Mouse (Mus musculus) lung, embryonic 15.5 days (tissue): ENCODE data around the gene Lrrtm3. TPM values are rescaled to one million over a fixed set of nuclear protein-coding genes. Genes with fewer than 3 reads are reported as not detected.
A peak's percentile ranks its signal among the peaks of the same experiment; 100 is the strongest.

Experiments
- ATAC-seq: fragments of 200-750 bp; cut with Nextera tagmentation; 2 replicates; pipeline ENCODE4 v1.8.0; 2017; ENCODE audit warnings: moderate number of reproducible peaks, borderline replicate concordance; ENCODE audit not compliant: low FRiP score, low TSS enrichment; ENCODE audit errors: extremely low read depth
- H3K27ac ChIP-seq: fragments of 300-500 bp; sonication (generic); 2 replicates; pipeline ENCODE4 v1.5.1; 2015; ENCODE audit warnings: moderate library complexity, mild to moderate bottlenecking, inconsistent platforms
- H3K27me3 ChIP-seq: fragments of 300-500 bp; sonication (generic); 2 replicates; pipeline ENCODE4 v1.6.1; 2015; ENCODE audit warnings: inconsistent platforms
- H3K36me3 ChIP-seq: fragments of 300-500 bp; sonication (generic); 2 replicates; pipeline ENCODE4 v1.6.1; 2015; ENCODE audit warnings: inconsistent platforms
- H3K4me1 ChIP-seq: fragments of 300-500 bp; sonication (generic); 2 replicates; pipeline ENCODE4 v1.6.1; 2015; ENCODE audit warnings: inconsistent platforms
- H3K4me2 ChIP-seq: fragments of 300-500 bp; sonication (generic); 2 replicates; pipeline ENCODE4 v1.6.1; 2015; ENCODE audit warnings: inconsistent platforms, mild to moderate bottlenecking, moderate library complexity
- H3K4me3 ChIP-seq: fragments of 300-500 bp; sonication (generic); 2 replicates; pipeline ENCODE4 v1.5.1; 2015; ENCODE audit warnings: mild to moderate bottlenecking, inconsistent platforms
- H3K9ac ChIP-seq: fragments of 300-500 bp; sonication (generic); 2 replicates; pipeline ENCODE4 v1.6.1; 2015; ENCODE audit warnings: inconsistent platforms
- H3K9me3 ChIP-seq: fragments of 300-500 bp; sonication (generic); 2 replicates; pipeline ENCODE4 v1.6.1; 2016; ENCODE audit warnings: inconsistent platforms
- WGBS: fragments of 180-500 bp; shearing (Covaris S2); methylation state at CpG from one replicate; pipeline ENCODE4 v1.1.7; 2015; 5-methylcytosine and 5-hydroxymethylcytosine counted together
- polyA plus RNA-seq: library from polyadenylated mRNA; unstranded; fragments of >200 nt; fragmentation: Nextera tagmentation; extraction: Ambion mirVana; gene quantifications from 2 replicates; pipeline ENCODE4 v1.2.1, GENCODE M21; 2015

The Lrrtm3 gene
- 1.8 and 3.1 TPM in 2 replicates for polyA plus RNA-seq

DNA sequence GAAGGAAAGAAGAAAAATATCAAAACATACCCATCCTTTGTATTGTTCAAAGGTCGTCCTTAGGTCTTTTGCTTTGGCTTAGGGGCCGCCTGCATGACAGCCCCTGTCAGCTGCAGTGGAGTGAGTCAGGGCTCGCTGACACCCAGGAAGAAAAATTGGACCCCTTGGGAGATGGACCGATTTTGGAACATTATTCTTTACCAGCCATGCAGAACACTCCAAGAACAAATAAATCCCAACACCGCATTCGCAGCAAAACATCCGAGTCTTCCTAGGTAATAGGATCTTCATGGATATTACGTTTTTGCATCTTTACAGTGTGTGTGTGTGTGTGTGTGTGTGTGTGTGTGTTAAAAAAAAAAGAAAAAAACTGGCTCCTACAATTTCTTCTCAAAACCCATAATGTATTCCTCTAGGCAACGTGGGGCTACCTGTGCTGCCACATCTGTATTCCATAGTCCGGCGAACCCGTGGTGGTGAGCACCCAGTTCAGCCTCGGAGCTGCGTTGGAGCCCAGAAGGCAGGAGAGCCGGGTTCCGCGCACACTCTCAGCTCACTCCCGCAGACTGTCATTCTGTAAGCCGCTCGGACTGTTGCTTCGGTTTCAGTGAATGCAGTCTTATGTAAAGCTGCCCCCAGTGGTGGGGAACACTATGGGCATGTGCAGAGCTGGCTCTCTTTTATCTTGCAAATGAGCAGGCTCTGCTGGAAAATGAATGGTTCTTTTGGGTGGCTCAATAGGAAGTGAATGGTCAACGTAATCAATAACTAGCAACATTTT is at the start of gene Lrrtm3:
Gene Lrrtm3 (minus strand): TSS at position 598 of the 781 bp plus-strand sequence.
- Histone ChIP-seq H3K4me2 (peak within 1 kb of the TSS; percentile 63), H3K27ac (no peak within 1 kb of the TSS), H3K9ac (peak within 1 kb of the TSS; percentile 32; the same call in 1 of the 2 replicates), H3K4me1 (peaks cover 12% of the 10 kb centered on the region), H3K27me3 (peaks cover 30% of the 10 kb centered on the region), H3K36me3 (no peaks in the 10 kb centered on the region), H3K4me3 (peak within 1 kb of the TSS; percentile 34), H3K9me3 (no peaks in the 10 kb centered on the region)
- peak; percentile 74; the same call in 1 of the 2 replicates for ATAC-seq
- WGBS, result 2% methylated on average over 22 of the region's 22 CpGs

DNA sequence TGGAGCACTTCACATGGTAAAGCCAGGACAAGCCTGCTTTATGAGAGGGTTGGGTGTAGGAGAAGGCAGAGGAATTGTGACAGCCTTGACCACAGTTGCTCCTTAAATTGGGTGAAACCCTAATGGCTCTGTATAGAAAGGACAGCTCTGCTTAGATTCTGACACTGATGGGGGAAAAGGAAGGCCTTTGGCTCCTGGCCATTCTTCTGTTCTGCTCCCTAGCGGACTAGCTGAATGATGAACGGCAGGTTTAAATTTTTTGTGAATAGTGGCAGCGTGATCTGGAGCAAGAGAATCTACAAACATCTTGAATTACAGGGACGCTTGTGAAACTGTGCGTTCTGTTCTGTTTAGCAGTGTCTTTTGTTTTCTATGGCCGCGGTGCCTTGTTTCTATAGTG is 45.4 kb upstream of the Lrrtm3 start:
- Histone ChIP-seq H3K27ac (no peak overlapping the region), H3K4me2 (no peak overlapping the region), H3K27me3 (no peaks in the 10 kb centered on the region), H3K36me3 (no peaks in the 10 kb centered on the region), H3K4me3 (no peak overlapping the region), H3K9me3 (no peaks in the 10 kb centered on the region), H3K4me1 (no peaks in the 10 kb centered on the region), H3K9ac (no peak overlapping the region)
- ATAC-seq, result no peak
- 62% methylated on average over 7 of the region's 7 CpGs for WGBS

DNA sequence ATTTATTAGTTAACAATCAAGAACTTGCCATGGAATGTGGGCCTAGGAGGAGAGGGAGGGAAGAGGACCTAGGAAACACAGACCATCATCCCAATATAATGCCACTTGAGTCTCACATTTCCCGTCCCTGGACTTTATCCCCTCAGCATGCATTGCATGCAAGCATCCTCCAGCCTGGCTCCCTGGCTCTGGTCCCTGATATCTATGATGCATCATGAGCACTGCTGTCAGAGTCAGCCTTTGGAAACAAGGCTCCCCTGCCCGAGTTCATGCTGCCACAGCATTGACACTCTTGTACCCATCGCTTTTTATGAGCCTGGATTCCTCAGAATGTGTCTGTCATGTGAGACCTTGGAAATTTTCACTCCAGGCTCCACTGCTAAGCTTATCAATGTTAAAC is 43.4 kb upstream of the Lrrtm3 start:
- ATAC-seq, result no peak
- Histone ChIP-seq H3K27me3 (no peaks in the 10 kb centered on the region), H3K4me2 (no peak overlapping the region), H3K9ac (no peak overlapping the region), H3K27ac (no peak overlapping the region), H3K36me3 (no peaks in the 10 kb centered on the region), H3K4me1 (no peaks in the 10 kb centered on the region), H3K4me3 (no peak overlapping the region), H3K9me3 (no peaks in the 10 kb centered on the region)
- 70% methylated on average over 3 of the region's 3 CpGs for WGBS

GRCm38 (mm10) chr10:64130397-64131150 is 40.5 kb upstream of the Lrrtm3 start:
- H3K4me3 ChIP-seq, result no peak overlapping the region
- H3K9me3 ChIP-seq, result no peaks in the 10 kb centered on the region
- no peaks in the 10 kb centered on the region for H3K4me1 ChIP-seq
- H3K27me3 ChIP-seq, result no peaks in the 10 kb centered on the region
- no peak overlapping the region for H3K27ac ChIP-seq
- no peak overlapping the region for H3K9ac ChIP-seq
- no peak overlapping the region for H3K4me2 ChIP-seq
- H3K36me3 ChIP-seq, result no peaks in the 10 kb centered on the region
- ATAC-seq, result no peak
- 84% methylated on average over 15 of the region's 15 CpGs for WGBS

GRCm38 (mm10) chr10:64118833-64119232 is 28.8 kb upstream of the Lrrtm3 start:
- Histone ChIP-seq H3K4me1 (no peaks in the 10 kb centered on the region), H3K9ac (no peak overlapping the region), H3K9me3 (no peaks in the 10 kb centered on the region), H3K27me3 (no peaks in the 10 kb centered on the region), H3K27ac (no peak overlapping the region), H3K36me3 (no peaks in the 10 kb centered on the region), H3K4me3 (no peak overlapping the region), H3K4me2 (no peak overlapping the region)
- WGBS, result 59% methylated on average over 3 of the region's 3 CpGs
- no peak for ATAC-seq

GRCm38 (mm10) chr10:64115246-64115645 is 25.2 kb upstream of the Lrrtm3 start:
- H3K4me1 ChIP-seq, result no peaks in the 10 kb centered on the region
- WGBS, result 91% methylated on average over 11 of the region's 11 CpGs
- no peak overlapping the region for H3K4me3 ChIP-seq
- H3K27ac ChIP-seq, result no peak overlapping the region
- no peaks in the 10 kb centered on the region for H3K27me3 ChIP-seq
- no peak for ATAC-seq
- no peak overlapping the region for H3K9ac ChIP-seq
- H3K4me2 ChIP-seq, result no peak overlapping the region
- no peaks in the 10 kb centered on the region for H3K9me3 ChIP-seq
- H3K36me3 ChIP-seq, result no peaks in the 10 kb centered on the region

- Histone ChIP-seq H3K4me1 (no peaks in the 10 kb centered on the region), H3K27me3 (no peaks in the 10 kb centered on the region), H3K4me3 (no peak overlapping the region), H3K9me3 (no peaks in the 10 kb centered on the region), H3K36me3 (no peaks in the 10 kb centered on the region), H3K9ac (no peak overlapping the region), H3K27ac (no peak overlapping the region), H3K4me2 (no peak overlapping the region)
- ATAC-seq, result no peak
- 87% methylated on average over 1 of the region's 1 CpGs for WGBS
Observed at GRCm38 (mm10) chr10:64096532-64096931, 6.5 kb upstream of the Lrrtm3 start.

- no peak for ATAC-seq
- peaks cover 32% of the 10 kb centered on the region for H3K27me3 ChIP-seq
- peak overlapping the region; percentile 13; the same call in 1 of the 2 replicates for H3K4me2 ChIP-seq
- 25% methylated on average over 19 of the region's 19 CpGs for WGBS
- H3K27ac ChIP-seq, result no peak overlapping the region
- H3K36me3 ChIP-seq, result no peaks in the 10 kb centered on the region
- peaks cover 12% of the 10 kb centered on the region for H3K4me1 ChIP-seq
- H3K9ac ChIP-seq, result no peak overlapping the region
- no peak overlapping the region for H3K4me3 ChIP-seq
- no peaks in the 10 kb centered on the region for H3K9me3 ChIP-seq
Observed at GRCm38 (mm10) chr10:64088774-64089460, 1.2 kb downstream of the Lrrtm3 start.

GRCm38 (mm10) chr10:64087936-64088773 is 1.9 kb downstream of the Lrrtm3 start:
- peak overlapping the region; percentile 65 for H3K4me2 ChIP-seq
- H3K4me1 ChIP-seq, result peaks cover 12% of the 10 kb centered on the region
- H3K27me3 ChIP-seq, result peaks cover 32% of the 10 kb centered on the region
- H3K4me3 ChIP-seq, result peak overlapping the region; percentile 33
- no peak overlapping the region for H3K27ac ChIP-seq
- ATAC-seq, result no peak; the same call in 1 of the 2 replicates
- no peaks in the 10 kb centered on the region for H3K9me3 ChIP-seq
- no peak overlapping the region for H3K9ac ChIP-seq
- WGBS, result 7% methylated on average over 26 of the region's 26 CpGs
- no peaks in the 10 kb centered on the region for H3K36me3 ChIP-seq

- WGBS, result 2% methylated on average over 12 of the region's 12 CpGs
Observed at GRCm38 (mm10) chr10:64087521-64087920, 2.6 kb downstream of the Lrrtm3 start.

More at GRCm38 (mm10) chr10:64087521-64087920, 2.6 kb downstream of the Lrrtm3 start:
- Histone ChIP-seq H3K4me2 (peak overlapping the region; percentile 65), H3K9ac (no peak overlapping the region), H3K27me3 (peaks cover 32% of the 10 kb centered on the region), H3K27ac (no peak overlapping the region), H3K9me3 (no peaks in the 10 kb centered on the region), H3K36me3 (no peaks in the 10 kb centered on the region), H3K4me1 (peaks cover 12% of the 10 kb centered on the region), H3K4me3 (peak overlapping the region; percentile 33)
- no peak for ATAC-seq
